Mouse (Mus musculus) gastrocnemius, postnatal 10 days (tissue): ENCODE data around the gene Tomm34. TPM values are rescaled to one million over a fixed set of nuclear protein-coding genes. Genes with fewer than 3 reads are reported as not detected.
"Not testable (repeated sequence)": the region's sequence is repeated elsewhere in the genome, so short reads cannot be mapped to it uniquely, and the experiment has no call there.

Experiments
- DNase-seq: peaks from one replicate; pipeline ENCODE4 v3.0.0; 2021; ENCODE audit warnings: mixed read lengths
- total RNA-seq, 2 experiments: library from RNA; stranded (reverse); gene quantifications; 2 replicates each; pipeline ENCODE4 v1.2.3; 2021

Gene Tomm34
- total RNA-seq, 2 experiments from 2014 or later, result 14.7 to 18.7 TPM

DNA sequence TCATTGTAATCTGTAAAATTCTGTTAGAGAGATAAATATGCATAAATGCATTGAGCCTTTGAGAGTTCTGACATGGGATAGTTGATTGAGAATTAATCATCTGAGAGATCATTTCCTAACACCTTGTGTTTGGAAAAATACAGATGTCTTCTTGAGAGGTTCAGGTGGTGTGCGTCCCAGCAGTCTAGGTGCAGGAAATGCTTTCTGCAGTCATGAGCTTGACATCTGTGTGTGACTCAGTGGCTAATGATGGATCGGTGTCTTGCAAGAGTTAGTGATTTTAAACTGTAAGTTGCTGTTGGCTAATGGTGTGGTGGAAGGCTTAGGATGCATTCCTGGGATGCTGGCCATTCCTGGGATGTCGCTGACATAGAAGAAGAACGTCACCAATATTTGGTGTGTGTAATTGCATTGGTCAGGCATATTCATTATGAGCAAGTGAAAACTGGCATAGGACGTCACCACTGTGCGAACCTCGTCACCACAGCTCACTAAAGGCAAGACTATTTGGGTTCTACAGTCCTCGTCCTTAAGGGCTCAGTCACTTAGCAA lies 6.0 kb upstream of the Tomm34 start:
- DNase-seq, result no peak

GRCm38 (mm10) chr2:164075088-164075487 lies 4.1 kb upstream of the Tomm34 start:
- DNase-seq, result no peak

GRCm38 (mm10) chr2:164073918-164074578 lies 3.1 kb upstream of the Tomm34 start:
- DNase-seq, result peak; percentile 98

DNA sequence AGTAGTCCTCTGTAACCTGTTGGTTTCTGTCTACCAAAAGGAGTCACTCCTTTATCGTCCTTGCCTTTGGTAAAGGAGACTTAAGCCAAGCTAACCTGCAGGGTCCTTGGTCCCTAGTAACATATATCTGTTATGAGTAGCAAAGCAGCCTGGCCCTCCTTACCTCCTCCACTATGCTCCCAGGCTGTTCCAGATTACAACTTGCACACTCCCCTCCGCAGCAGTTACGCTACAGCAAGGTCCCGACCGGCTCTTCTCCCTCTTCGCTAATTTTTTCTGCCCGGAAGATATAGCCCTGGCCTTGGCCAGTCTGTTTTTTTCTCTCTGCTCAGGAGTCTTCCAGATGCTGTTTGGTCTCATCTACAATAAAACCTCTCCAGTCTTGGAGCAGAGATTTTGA lies 2.2 kb upstream of the Tomm34 start:
- DNase-seq, result no peak

DNA sequence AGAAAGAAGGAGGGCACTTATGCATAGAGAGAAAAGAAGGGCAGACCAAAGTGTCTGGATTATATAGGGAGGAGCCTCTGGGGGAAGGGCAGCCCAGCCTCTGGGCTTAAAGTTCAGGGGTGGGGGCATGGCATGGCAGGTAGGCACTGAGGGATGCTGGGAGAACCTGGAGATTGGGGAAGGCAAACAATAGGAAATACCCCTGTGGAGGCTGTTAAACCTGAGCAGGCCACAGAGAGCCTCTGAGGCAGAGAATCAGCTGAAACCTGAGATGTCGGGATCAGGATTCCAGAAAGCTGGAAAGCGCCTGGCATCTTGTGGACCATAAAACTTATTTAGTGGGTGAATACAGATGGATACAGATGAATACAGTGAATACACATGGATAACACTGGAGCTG lies 1.1 kb upstream of the Tomm34 start:
- DNase-seq, result no peak

GRCm38 (mm10) chr2:164071437-164071820 lies 460 bp upstream of the Tomm34 start:
- DNase-seq, result not testable (repeated sequence)

DNA sequence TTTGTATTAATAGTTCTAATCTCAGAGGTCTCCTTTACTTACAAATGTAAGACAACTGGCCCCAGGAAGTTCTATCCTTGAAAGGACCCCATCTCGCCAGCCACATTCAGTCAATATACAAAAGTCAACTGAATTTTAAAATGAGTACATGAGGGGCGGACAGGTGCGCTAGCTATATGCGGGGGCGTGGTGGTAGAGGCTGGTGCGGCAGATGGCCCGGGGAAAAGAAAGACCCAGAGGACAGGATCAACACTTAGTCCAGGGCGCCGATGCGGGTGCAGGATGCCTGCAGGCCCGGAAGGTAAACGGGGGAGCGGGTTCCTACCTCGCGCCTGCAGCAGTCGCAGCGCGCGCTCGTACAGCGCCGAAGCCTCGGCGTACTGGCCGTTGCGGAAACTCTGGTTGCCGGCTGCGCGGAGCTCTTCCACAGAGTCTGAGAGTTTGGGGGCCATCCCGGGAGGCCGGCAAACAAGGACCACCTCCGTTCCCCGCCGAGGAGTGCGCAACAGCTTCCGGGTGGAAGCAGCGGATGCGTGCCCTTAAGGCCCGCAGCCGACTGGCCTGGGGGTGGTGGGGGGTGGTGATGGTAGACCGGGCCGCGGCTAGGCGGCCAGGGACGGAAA lies 716 bp downstream of the Tomm34 start, which contains the start of gene Stk4:
Gene Stk4, plus strand, starts transcription at position 181 of the 623 bp plus-strand sequence.
- DNase-seq, result no peak

GRCm38 (mm10) chr2:164059634-164060235 lies 11.2 kb downstream of the Tomm34 start:
- no peak for DNase-seq

DNA sequence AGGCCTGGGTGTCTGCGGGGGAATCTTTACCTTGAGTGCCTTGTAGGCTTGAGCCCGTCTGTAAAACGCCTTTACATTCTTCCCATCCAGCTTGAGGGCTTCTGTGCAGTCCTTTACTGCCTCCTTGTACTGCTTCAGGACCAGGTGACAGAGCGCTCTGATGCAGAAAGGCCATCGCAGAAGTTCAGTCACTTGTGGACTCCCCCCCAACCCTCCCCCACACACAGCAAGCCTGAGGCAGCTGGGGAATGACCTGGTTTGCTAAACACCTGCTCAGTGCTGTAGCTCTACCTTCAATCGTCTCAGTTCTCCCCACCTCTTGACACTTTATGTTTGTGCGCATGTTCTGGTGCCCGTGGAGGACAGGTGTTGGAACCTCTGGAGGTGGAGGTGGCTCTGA lies 16.3 kb downstream of the Tomm34 start:
- DNase-seq, result no peak

- no peak for DNase-seq
Measured at GRCm38 (mm10) chr2:164053767-164054166, 17.2 kb downstream of the Tomm34 start.

- no peak for DNase-seq
Measured at GRCm38 (mm10) chr2:164047197-164047690, 23.7 kb downstream of the Tomm34 start.

DNA sequence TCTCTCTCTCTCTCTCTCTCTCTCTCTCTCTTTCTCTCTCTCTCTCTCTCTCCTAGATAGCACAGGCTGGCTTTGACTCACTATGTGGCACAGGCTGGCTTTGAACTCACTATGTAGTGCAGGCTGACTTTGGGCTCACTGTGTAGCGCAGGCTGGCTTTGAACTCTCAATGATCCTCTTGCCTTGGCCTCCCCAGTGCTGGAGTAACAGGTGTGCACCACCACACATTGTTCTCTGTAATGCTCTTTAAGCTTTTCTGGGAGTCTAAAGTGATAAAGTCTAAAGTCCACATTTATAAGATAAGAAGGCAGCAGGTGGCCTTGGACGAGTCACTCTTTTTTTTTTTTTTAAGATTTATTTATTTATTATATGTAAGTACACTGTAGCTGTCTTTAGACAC lies 29.4 kb downstream of the Tomm34 start:
- DNase-seq, result no peak

GRCm38 (mm10) chr2:164040949-164041348 lies 30.0 kb downstream of the Tomm34 start:
- no peak for DNase-seq

DNA sequence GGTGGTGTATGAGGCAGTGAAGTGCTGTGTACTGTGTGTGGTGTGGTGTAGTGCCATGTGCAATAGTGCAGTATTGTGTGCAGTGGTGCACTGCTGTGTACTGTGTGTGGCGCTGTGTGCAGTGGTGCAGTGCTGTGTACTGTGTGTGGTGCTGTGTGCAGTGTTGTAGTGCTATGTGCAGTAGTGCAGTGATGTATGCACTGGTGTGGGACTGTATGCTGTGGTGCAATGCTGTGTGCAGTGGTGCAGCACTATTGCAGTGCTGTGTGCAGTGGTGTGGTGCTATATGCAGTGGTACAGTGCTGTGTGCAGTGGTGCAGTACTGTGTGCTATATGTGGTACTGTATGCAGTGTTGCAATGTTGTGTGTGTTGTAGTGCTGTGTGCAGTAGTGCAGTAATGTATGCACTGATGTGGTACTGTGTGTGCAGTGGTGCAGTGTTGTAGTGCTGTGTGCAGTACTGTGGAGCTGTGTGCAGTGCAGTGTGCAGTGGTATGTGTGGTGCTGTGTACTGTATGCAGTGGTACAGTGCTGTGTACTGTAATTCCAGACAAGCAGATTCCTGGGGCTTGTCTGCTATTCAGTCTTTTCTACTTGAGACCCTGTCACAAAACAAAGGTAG lies 32.5 kb downstream of the Tomm34 start:
- no peak for DNase-seq

DNA sequence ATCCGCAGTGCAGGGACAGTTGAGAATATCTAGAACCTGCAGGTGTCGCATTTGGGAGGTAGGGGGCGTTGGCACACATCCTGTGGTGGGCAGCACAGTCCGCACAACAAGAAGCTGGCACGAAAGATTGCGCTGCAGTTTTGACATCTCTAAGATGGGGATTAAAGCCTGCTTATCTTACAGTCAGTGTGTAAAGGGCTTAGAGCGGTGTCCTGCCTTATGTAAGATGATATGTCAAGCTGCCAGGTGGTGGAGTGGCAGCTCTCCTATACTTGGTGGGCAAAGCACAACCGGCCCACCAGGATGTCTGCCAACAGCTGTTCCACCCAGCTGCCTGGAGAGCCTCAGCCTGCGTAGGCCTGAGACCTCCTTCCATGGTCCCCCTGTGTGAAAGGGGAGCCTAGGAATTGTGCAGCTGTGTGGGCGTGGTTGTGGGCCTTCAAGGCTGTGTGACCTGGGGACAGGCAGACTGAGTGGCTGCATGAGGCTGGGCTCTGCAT lies 34.4 kb downstream of the Tomm34 start:
- peak; percentile 53 for DNase-seq

- no peak for DNase-seq
Measured at GRCm38 (mm10) chr2:164032973-164033372, 38.0 kb downstream of the Tomm34 start.

DNA sequence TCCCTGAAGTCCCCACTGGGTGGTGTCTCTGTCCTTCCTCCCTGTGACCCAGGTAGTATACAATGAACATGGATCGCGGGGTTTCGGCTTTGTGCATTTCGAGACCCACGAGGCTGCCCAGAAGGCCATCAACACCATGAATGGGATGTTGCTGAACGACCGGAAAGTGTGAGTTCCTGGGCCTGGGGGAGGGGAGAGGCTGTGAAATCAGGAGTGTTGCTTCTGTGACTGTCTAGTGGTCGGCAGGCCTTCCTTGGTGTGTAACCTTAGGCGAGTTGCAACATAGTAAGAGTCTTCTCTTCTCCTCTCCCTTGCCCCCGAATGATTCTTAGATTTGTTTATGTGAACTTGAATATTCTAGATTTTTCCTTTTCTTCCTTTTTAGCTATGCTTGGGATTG lies 39.8 kb downstream of the Tomm34 start:
- DNase-seq, result no peak

- DNase-seq, result no peak
Measured at GRCm38 (mm10) chr2:164025150-164025549, 45.8 kb downstream of the Tomm34 start, which contains the start of gene Pabpc1l. Gene Pabpc1l, plus strand, starts transcription at chr2:164025450.

DNA sequence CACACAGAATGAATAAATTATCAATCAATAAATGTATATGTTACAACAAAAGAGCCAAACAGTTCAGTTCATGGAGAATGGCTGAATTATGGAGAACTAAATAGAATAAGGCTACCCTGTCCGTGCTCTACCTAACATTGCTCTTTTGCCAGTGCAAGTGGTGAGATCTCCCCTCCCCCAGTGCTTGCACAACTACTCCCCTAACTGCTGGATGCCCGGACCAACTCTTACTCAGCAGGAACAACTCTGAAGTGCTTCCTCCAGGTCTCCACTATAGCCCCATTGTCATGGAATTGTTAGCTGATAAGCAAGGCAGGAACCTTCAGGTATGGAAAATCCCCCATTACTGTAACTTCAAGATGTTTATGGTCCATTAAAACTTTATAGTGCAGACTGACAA lies 48.9 kb downstream of the Tomm34 start:
- DNase-seq, result no peak

DNA sequence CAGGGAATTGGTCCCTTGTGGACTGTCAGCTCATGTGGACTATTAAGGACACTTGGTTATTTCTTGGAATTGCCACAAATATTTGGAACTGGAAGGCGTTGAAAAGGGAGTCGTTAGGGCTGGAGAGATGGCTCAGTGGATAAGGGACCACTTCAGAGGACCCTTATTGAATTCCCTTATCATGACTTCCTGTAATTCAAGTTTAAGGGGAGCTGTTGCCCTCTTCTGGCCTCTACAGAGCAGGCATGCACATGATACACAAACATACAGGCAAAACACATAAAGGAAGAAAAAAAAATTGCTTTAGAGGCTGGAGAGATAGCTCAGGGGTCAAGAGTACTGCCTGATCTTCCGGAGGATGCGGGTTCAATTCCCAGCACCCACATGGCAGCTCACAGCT lies 51.0 kb downstream of the Tomm34 start:
- no peak for DNase-seq

GRCm38 (mm10) chr2:164018910-164019309 lies 52.1 kb downstream of the Tomm34 start:
- DNase-seq, result no peak

- DNase-seq, result no peak
Measured at GRCm38 (mm10) chr2:164015304-164015703, 55.7 kb downstream of the Tomm34 start.
